Mouse (Mus musculus) midbrain, embryonic 11.5 days (tissue): Measurements from ENCODE around the gene Ahnak. TPM values are rescaled to one million over a fixed set of nuclear protein-coding genes. Genes with fewer than 3 reads are reported as not detected.

Experiments used
- ATAC-seq: fragments of 200-750 bp; cut with Nextera tagmentation; 2 replicates; pipeline ENCODE4 v1.8.0; 2017; ENCODE audit warnings: moderate TSS enrichment, moderate library complexity; ENCODE audit not compliant: low FRiP score
- DNase-seq: peaks from one replicate; pipeline ENCODE4 v3.0.0; 2015; ENCODE audit warnings: low spot score; ENCODE audit errors: missing footprints
- H3K27ac ChIP-seq: fragments of 300-500 bp; sonication (generic); 2 replicates; pipeline ENCODE4 v1.5.1; 2014; ENCODE audit warnings: low read depth, low read length
- H3K27me3 ChIP-seq: fragments of 300-500 bp; sonication (generic); 2 replicates; pipeline ENCODE4 v1.6.1; 2014; ENCODE audit warnings: mild to moderate bottlenecking, low read length, moderate library complexity, mixed read lengths; ENCODE audit not compliant: control insufficient read depth, insufficient read depth
- H3K36me3 ChIP-seq: fragments of 300-500 bp; sonication (generic); 2 replicates; pipeline ENCODE4 v1.6.1; 2014; ENCODE audit warnings: mild to moderate bottlenecking, low read length, moderate library complexity, mixed read lengths; ENCODE audit not compliant: control insufficient read depth, insufficient read depth
- H3K4me1 ChIP-seq: fragments of 300-500 bp; sonication (generic); 2 replicates; pipeline ENCODE4 v1.6.1; 2014; ENCODE audit warnings: low read length; ENCODE audit not compliant: control insufficient read depth, insufficient read depth
- H3K4me2 ChIP-seq: fragments of 300-500 bp; sonication (generic); 2 replicates; pipeline ENCODE4 v1.6.1; 2014; ENCODE audit warnings: mild to moderate bottlenecking, moderate library complexity
- H3K4me3 ChIP-seq: fragments of 300-500 bp; sonication (generic); 2 replicates; pipeline ENCODE4 v1.5.1; 2014; ENCODE audit warnings: low read depth, low read length
- H3K9ac ChIP-seq: fragments of 300-500 bp; sonication (generic); 2 replicates; pipeline ENCODE4 v1.6.1; 2014; ENCODE audit warnings: low read length
- H3K9me3 ChIP-seq: fragments of 300-500 bp; sonication (generic); 2 replicates; pipeline ENCODE4 v1.6.1; 2016; ENCODE audit warnings: low read length; ENCODE audit not compliant: control insufficient read depth
- WGBS: fragments of 180-500 bp; shearing (Covaris S2); extraction: QIAGEN DNeasy Blood & Tissue Kit; methylation state at CpG from one replicate; pipeline ENCODE4 v1.1.7; 2014; 5-methylcytosine and 5-hydroxymethylcytosine counted together
- polyA plus RNA-seq: library from polyadenylated mRNA; unstranded; fragments of >200 nt; fragmentation: Nextera tagmentation; extraction: Ambion mirVana; gene quantifications from 2 replicates; pipeline ENCODE4 v1.2.1, GENCODE M21; 2014

Ahnak gene
- polyA plus RNA-seq, 1 experiment from 2014 or later, result 6.3 TPM

GRCm38 (mm10) chr19:8945251-8945650, 43.8 kb upstream of the Ahnak start:
- H3K4me3 ChIP-seq, result peak overlapping the region; percentile 4; the same call in 1 of the 2 replicates
- peaks cover 32% of the 10 kb centered on the region for H3K36me3 ChIP-seq
- H3K4me2 ChIP-seq, result no peak overlapping the region
- H3K27ac ChIP-seq, result no peak overlapping the region
- H3K4me1 ChIP-seq, result peaks cover 15% of the 10 kb centered on the region
- ATAC-seq (no peak), DNase-seq (peak; percentile 56)
- no peak overlapping the region for H3K9ac ChIP-seq
- H3K27me3 ChIP-seq, result no peaks in the 10 kb centered on the region
- no peaks in the 10 kb centered on the region for H3K9me3 ChIP-seq
- 83% methylated on average over 6 of the region's 6 CpGs for WGBS

DNA sequence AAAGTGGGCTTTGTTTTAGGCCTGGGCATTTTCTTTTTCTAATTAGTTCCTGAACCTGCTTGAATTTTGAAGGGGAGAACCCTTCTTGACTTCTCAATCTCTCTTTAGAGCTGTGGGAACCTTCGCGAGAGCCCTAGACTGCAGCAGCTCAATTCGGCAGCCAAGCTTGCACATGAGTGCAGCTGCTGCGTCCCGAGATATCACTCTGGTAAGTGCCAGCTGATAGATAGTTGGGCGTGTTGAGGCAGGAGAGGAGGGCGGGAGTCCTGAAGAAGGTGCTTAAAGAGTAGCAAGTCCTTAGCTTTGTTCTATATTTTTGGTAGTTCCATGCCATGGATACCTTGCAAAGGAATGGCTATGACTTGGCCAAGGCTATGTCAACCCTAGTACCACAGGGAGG, 42.2 kb upstream of the Ahnak start:
- ATAC-seq, result no peak
- H3K4me3 ChIP-seq, result no peak overlapping the region
- H3K9ac ChIP-seq, result no peak overlapping the region
- H3K4me1 ChIP-seq, result peaks cover 9% of the 10 kb centered on the region
- peak; percentile 54 for DNase-seq
- H3K27ac ChIP-seq, result no peak overlapping the region
- H3K27me3 ChIP-seq, result no peaks in the 10 kb centered on the region
- WGBS, result 95% methylated on average over 7 of the region's 7 CpGs
- no peak overlapping the region for H3K4me2 ChIP-seq
- no peaks in the 10 kb centered on the region for H3K9me3 ChIP-seq
- H3K36me3 ChIP-seq, result peaks cover 41% of the 10 kb centered on the region

- DNase-seq, result no peak
These were observed 38.9 kb upstream of the Ahnak start for GRCm38 (mm10) chr19:8950190-8950589.

DNA sequence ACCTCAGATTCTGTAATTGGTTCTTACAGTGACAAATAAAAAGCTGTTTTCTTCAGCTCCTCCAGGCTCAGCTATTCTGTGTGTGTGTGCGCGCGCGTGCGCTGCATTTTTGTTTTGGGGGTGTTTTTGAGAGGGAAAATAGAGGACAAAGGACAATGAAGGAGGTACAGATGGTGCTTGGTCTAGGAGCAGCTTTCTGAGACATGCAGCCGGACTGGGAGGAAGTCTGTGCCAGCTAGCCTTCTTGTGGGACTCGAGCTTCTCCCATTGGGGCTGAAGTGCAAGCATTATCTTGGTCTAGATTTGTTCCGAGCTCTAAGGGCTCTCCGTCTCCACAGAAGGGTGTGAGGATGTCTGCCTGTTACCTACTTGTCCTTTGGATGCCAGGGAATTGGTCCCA, 36.8 kb upstream of the Ahnak start:
- no peak overlapping the region for H3K4me3 ChIP-seq
- H3K9me3 ChIP-seq, result no peaks in the 10 kb centered on the region
- H3K4me1 ChIP-seq, result peaks cover 12% of the 10 kb centered on the region
- H3K9ac ChIP-seq, result 0 out of 2 replicates have a peak overlapping the region, but pooled peaks have one; percentile 3
- peaks cover 33% of the 10 kb centered on the region for H3K36me3 ChIP-seq
- H3K27me3 ChIP-seq, result no peaks in the 10 kb centered on the region
- WGBS, result 87% methylated on average over 9 of the region's 9 CpGs
- no peak overlapping the region for H3K4me2 ChIP-seq
- DNase-seq (peak; percentile 88), ATAC-seq (no peak)
- H3K27ac ChIP-seq, result peak overlapping the region; percentile 71; the same call in 1 of the 2 replicates

More at GRCm38 (mm10) chr19:8950190-8950589, 38.9 kb upstream of the Ahnak start:
- Histone ChIP-seq H3K27ac (no peak overlapping the region), H3K27me3 (no peaks in the 10 kb centered on the region), H3K9ac (no peak overlapping the region), H3K4me1 (peaks cover 12% of the 10 kb centered on the region), H3K9me3 (no peaks in the 10 kb centered on the region), H3K4me3 (no peak overlapping the region), H3K4me2 (no peak overlapping the region), H3K36me3 (peaks cover 36% of the 10 kb centered on the region)
- WGBS, result 93% methylated on average over 5 of the region's 5 CpGs
- no peak for ATAC-seq

GRCm38 (mm10) chr19:8953135-8954039, 35.7 kb upstream of the Ahnak start, which contains the start of gene Tut1:
Gene Tut1 (plus strand): TSS chr19:8953847.
- Histone ChIP-seq H3K4me1 (peaks cover 12% of the 10 kb centered on the region), H3K4me3 (peak within 1 kb of the TSS; percentile 76), H3K36me3 (peaks cover 24% of the 10 kb centered on the region), H3K9ac (peak within 1 kb of the TSS; percentile 70), H3K27me3 (no peaks in the 10 kb centered on the region), H3K27ac (peak within 1 kb of the TSS; percentile 71), H3K9me3 (no peaks in the 10 kb centered on the region), H3K4me2 (peak within 1 kb of the TSS; percentile 86)
- ATAC-seq (peak; percentile 96), DNase-seq (peak; percentile 98)
- 5% methylated on average over 46 of the region's 46 CpGs for WGBS

DNA sequence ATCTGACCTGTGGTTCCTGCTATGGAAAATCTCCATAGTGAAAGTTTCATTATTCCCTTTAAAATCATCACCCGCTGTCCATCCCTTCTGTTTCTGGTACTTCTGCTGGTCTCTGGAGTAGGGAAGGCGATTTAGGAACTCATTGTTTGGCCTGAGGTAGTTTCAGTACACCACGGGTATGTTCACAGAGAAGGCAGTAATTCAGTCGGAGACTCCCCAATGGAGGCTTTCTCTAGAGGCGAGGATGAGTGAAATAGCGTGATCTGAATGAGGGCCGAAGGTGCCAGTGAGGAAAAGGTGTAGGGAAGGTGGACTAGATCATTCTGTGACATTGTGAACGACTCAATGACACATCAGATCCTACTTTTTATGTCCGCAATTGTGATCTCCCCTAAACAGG, 34.9 kb upstream of the Ahnak start:
- 11% methylated on average over 9 of the region's 9 CpGs for WGBS
- DNase-seq (peak; percentile 86), ATAC-seq (no peak)
- peak overlapping the region; percentile 70 for H3K9ac ChIP-seq
- H3K36me3 ChIP-seq, result peaks cover 20% of the 10 kb centered on the region
- H3K4me1 ChIP-seq, result peaks cover 12% of the 10 kb centered on the region
- H3K27ac ChIP-seq, result peak overlapping the region; percentile 55; the same call in 1 of the 2 replicates
- H3K4me3 ChIP-seq, result peak overlapping the region; percentile 76
- H3K27me3 ChIP-seq, result no peaks in the 10 kb centered on the region
- peak overlapping the region; percentile 86 for H3K4me2 ChIP-seq
- H3K9me3 ChIP-seq, result no peaks in the 10 kb centered on the region

DNA sequence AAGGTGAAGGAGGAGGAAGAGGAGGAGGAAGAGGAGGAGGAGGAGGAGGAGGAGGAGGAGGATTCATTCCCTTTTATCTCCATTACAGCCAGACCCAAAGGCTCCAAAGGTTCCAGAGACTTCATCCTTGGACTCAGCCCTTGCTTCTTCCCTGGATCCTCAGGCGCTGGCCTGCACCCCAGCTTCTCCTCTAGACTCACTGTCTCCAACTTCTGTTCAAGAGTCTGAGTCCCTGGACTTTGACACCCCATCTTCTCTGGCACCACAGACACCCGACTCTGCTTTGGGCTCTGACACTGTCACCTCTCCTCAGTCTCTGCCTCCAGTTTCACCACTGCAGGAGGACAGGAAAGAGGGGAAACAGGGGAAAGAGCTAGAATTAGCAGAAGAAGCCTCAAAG, 26.8 kb upstream of the Ahnak start:
- Histone ChIP-seq H3K36me3 (peaks cover 27% of the 10 kb centered on the region), H3K27ac (no peak overlapping the region)

DNA sequence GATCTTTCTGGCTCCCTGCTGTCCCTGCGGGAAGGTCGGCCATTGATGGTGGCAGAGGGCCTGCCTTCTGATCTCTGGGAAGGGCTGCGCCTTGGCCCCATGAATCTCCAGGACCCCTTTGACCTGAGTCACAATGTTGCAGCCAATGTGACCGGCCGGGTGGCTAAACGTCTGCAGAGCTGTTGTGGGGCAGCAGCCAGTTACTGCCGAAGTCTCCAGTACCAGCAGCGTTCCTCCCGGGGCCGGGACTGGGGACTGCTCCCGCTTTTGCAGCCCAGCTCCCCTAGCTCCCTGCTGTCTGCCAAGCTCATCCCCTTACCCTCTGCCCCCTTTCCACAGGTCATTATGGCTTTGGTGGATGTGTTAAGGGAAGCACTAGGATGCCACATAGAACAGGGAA, 24.0 kb upstream of the Ahnak start:
- Histone ChIP-seq H3K27ac (no peak overlapping the region), H3K9ac (no peak overlapping the region), H3K4me2 (no peak overlapping the region), H3K4me1 (peaks cover 6% of the 10 kb centered on the region; the same call in 1 of the 2 replicates), H3K27me3 (no peaks in the 10 kb centered on the region), H3K9me3 (no peaks in the 10 kb centered on the region), H3K36me3 (peaks cover 24% of the 10 kb centered on the region), H3K4me3 (no peak overlapping the region)
- DNase-seq (no peak), ATAC-seq (no peak)
- 91% methylated on average over 11 of the region's 11 CpGs for whole genome bisulfite sequencing

More for the DNA sequence above, 26.8 kb upstream of the Ahnak start:
- DNase-seq (no peak), ATAC-seq (no peak)
- 97% methylated on average over 2 of the region's 2 CpGs for WGBS
- Histone ChIP-seq H3K27me3 (no peaks in the 10 kb centered on the region), H3K4me2 (no peak overlapping the region), H3K4me1 (peaks cover 6% of the 10 kb centered on the region; the same call in 1 of the 2 replicates), H3K4me3 (no peak overlapping the region), H3K9ac (no peak overlapping the region), H3K9me3 (no peaks in the 10 kb centered on the region)

GRCm38 (mm10) chr19:8965771-8966170, 23.3 kb upstream of the Ahnak start:
- Histone ChIP-seq H3K9ac (no peak overlapping the region; the same call in 1 of the 2 replicates), H3K4me3 (peak overlapping the region; percentile 88; the same call in 1 of the 2 replicates), H3K4me1 (peaks cover 6% of the 10 kb centered on the region; the same call in 1 of the 2 replicates), H3K4me2 (peak overlapping the region; percentile 55), H3K27ac (no peak overlapping the region), H3K27me3 (no peaks in the 10 kb centered on the region), H3K9me3 (no peaks in the 10 kb centered on the region), H3K36me3 (peaks cover 31% of the 10 kb centered on the region)
- 86% methylated on average over 8 of the region's 8 CpGs for WGBS
- ATAC-seq (no peak), DNase-seq (no peak)
